Mouse (Mus musculus): ENCODE measurements around the gene Mbl2. TPM values are rescaled to one million over a fixed set of nuclear protein-coding genes. Genes with fewer than 3 reads are reported as not detected.

The Mbl2 gene
- total RNA-seq (2023) = not detected

DNA sequence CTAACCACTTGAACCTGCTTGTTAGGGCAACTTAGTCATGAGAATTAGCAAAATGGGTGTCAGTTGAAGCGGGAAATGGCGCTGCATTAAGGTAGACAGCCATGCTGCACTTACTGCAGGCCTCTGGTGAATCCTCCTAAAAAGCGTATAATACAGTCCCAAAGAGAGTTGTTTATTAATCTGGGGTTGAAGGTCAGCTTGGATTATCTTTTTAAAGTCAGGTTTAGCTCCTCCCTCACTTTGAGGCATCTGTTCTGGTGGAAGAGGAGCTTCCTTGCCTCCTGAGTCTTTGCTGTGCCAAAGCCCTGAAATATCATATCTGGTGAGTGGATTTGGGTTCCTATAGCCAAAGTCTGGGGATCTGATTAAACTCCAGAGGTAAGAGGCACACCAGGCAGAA, at the start of gene Mbl2:
Mbl2 (plus strand) TSS at position 252 of the 400 bp plus-strand sequence.

Other genes with a start within 250 kb of the Mbl2 start
- gene Trpd52l3, start 229.2 kb upstream of the Mbl2 start, total RNA-seq (2023) = not detected
- gene Uhrf2, start 202.4 kb upstream of the Mbl2 start, total RNA-seq (2023) = 64.1 TPM
- gene Gldc, start 57.5 kb upstream of the Mbl2 start, total RNA-seq (2023) = 0.58 TPM